Mouse (Mus musculus) testis, postnatal 14 days (tissue): ENCODE measurements around the gene Hacd1.

Experiments used
- DNase-seq: peaks from one replicate; pipeline ENCODE4 v3.0.0; 2021; ENCODE audit warnings: low spot score

Hacd1 gene

DNA sequence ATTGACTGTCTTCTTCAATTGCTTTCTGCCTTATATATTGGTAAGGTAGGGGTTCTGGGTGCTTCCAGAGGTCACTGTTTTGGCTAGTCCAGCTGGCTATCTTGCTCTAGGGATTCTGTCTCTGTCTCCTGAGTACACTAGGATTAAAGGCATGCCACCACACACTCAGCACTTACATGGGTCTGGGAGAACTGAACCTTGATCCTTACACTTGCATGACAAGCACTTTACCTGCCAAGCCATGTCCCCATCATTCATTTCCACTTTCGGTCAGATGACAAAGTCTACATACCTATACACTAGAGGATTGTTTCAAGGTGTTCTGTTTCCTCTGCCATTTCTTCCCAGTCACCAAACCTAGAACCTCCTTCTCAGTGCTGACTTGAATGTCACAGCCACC lies 50.8 kb downstream of the Hacd1 start:
- no peak for DNase-seq

DNA sequence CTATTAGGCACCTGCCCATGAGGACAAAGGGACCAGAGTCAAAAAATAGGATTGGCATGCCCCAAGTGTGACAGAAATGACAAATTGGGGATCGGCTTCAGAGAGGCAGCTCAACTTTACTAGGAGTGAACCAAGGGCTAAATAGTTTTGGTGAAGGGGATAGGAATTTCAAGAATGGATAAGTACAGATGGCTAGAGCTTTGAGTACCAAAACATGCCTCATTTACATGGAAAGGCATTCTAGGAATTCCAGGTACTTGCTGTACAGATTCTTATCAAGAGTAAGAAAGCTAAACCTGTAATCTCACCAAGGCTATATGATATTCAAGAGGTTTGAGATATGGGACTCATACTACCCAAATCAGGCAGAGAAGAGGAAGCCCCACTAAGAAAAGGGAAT lies 95.8 kb downstream of the Hacd1 start:
- DNase-seq = no peak

DNA sequence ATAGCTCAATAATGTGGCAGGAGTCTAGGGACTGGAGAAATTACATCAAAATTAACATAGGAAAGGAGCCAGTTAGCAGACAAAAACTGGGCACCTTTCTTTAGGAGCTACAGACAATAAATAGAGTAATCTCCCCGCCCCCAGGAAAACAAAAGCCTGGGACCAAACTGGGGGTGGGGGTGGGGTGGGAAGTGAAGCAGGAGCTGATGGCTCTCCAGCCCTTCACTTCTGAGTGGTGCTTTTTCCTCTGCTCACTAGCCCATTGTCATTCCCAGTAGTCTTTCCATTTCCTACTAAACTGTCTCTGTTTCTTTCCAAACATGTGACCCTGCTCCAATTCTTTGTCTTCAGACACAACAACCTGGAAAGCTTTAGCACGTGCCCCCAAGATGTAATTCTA lies 99.5 kb downstream of the Hacd1 start:
- DNase-seq = no peak

DNA sequence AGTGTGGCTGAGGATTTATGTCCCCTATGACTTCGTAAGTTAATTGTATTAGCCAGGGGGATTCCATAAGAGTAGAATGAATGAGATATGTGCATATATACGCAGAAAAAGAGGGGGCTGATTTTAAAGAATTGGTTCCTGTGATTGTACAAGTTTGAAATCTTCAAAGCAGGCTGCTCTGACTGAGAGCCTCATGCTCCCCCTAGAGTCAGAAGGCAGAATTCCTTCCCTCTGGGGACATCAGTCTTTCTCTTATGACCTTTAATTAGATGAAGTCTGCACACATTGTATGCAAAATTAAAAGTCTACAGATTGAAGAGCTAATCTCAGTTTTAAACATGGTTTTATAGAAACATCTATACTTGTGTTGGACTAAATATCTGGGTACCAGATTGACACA lies 117.8 kb downstream of the Hacd1 start:
- DNase-seq = no peak

DNA sequence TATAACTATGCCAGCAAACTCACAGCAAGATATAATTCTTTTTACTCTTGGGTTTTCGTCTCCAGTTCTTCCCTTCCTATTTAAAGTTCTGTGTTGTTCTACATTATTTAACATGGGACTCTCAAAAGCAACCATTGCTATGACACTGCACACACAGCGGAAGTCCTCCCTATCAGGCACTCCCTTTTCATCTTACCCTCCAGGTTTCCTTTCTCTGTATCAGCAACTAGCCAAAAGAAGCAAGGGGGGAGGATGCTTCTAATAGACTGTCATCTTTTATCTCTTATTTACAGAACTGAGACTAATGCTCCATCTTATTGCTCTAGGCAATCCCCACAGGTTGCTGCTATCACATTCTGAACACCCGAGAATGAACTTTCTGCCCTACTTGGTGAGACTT lies 120.6 kb downstream of the Hacd1 start:
- no peak for DNase-seq

DNA sequence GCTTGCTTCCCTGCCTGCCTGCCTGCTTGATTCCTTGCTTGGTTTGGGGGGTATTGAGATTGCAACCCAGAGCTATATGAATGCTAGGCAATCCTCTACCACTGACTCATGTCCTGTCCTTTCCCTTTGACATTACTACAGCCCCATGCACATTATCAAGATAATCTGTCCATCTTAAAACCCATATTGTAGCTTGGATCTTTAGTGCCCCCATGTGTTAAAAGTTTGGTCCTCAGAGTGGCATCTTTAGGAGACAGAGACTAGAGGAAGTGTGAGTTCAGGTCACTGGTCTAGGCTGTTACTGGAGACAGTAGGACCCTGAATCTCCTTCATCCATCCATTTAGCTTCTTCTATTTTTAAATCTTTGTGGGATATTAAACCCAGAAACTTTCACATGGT lies 123.7 kb downstream of the Hacd1 start:
- no peak for DNase-seq

DNA sequence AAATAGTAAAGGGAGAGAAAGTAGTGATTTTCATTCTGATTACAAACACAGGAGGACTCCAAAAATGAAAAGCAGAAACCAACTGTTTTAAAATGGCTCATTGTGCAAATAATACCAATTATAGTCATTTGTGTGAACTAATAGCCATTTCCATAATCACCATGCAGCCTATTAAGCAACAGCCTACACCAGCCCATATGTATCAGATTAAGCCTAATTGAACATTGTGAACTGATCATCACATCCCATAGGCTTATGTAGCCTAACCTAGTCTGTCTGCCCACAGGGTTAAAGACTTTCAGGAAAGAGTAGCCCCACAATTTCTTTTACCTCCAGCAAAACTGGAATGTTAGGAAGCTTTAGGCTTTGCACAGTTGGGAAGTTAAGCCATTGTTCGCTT lies 125.2 kb downstream of the Hacd1 start:
- no peak for DNase-seq

DNA sequence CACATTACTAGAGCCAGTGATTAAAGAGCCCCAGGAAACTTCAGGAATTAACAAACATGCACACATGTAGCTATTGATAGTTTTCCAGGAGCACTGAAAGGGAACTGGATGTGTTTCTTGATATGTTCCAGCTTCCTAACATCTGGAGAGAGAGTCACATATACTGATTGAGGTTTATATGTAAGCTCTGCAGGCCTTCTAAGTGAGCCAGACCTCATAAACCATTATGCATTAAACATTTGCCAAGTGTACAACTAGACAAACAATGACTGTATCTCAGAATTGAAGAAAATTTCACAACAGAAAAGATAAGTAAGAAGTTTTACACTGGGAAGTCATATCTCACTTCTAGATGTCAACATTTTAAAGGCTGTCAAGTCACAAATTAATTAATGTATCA lies 167.4 kb downstream of the Hacd1 start:
- no peak for DNase-seq

DNA sequence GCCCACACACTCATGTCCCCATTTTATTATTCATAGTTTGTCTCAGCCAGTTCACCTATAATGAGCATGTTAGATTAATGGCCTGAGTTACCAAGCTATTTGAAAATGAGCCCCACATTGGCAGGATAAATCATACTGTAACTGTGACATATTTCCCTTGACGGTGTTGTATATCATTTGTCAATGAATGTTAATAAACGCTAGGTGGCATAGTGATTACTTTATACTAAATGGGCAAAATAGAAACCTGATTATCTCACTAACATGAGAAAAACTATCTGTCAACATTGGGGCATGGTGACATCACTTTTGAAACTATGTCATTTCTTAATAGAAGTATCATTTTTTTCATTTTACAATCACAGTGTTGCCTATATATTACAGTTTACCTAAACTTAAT lies 198.5 kb downstream of the Hacd1 start:
- no peak for DNase-seq

DNA sequence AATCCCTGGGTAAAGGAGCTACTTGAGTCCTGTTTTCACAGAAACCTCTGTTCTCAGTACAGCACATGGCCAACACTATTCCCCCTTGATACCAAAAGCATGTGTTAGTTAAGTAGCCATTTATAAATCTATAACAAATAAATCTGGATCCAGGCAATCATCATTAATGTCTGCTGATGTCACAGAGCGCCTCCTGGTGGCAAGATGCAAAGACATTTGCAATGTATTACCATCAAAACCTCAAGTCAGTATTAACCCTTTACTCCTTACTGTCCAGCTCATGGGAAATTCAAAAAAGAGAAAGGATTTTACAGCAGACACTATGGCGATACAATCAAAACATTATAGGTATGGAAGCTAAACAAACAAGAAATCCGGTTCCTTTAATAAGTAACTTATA lies 200.4 kb downstream of the Hacd1 start:
- DNase-seq = no peak

DNA sequence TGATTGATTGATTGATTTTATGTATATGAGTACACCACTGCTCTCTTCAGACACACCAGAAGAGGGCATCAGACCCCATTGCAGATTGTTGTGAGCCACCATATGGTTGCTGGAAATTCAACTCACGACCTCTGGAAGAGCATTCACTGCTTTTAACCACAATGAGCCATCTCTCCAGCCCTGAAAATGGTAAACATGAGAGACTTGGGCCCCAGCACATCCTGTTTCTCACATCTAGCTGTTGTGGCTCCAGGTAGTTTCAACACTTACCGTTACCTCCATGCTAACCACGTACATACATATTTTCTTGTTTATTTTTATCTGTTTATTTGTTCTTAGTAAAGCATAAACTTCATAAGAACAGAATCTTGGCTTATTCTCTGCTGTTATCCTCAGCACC lies 219.6 kb downstream of the Hacd1 start:
- no peak for DNase-seq

DNA sequence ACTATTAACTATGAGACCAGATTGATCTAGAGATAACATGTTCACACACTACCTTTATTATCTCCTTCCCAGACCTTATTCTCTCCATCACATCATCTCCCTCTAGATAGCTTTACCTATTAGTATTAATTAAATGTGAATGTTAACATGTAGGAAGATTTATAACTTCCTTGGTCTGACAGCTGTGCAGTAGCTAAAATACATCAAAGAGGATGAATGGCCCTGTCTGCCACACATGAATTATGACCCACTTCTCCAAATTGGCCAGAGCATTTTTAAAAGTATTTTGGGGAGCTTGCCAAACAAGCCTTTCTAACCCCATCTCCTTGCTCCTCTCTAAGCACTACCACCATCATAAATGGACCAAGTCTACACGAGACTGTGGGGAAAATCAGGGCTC lies 220.9 kb downstream of the Hacd1 start:
- no peak for DNase-seq

DNA sequence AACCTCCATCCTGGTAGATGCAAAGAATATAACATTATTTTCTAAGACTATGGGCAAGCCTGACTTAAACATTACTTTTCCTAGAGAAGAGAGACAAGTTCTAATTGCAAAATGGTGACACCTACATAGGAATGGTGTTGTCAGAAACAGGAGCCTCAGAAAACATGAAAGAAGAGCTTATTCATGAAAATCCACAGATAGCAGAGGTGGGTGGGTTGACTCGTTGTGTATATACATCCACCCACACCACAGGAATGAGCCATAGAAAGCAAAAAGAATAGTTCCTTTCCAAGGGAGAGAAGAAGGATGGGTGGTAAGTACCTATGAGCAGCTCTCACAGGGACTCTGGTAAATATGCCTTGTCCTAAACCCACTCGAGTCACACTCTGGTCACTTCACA lies 239.3 kb downstream of the Hacd1 start:
- no peak for DNase-seq

DNA sequence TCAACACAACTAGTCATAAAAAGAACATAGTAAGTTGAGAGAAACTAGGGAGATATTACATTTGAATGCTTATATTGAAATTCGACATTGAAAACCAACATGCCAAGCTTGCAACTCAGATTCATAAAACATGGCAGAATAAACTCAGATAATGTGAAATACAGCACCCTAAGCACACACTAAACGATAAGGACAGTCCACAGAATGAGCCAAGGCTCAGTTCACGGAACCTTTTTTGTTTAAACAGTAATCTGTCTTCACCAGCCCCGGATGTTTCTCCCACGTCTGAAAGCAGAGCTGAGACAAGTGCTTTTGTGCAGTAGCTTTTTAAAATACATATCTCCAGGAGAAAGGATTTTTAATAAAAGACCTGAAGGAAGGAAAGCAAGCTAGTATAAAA lies 247.3 kb downstream of the Hacd1 start:
- no peak for DNase-seq

DNA sequence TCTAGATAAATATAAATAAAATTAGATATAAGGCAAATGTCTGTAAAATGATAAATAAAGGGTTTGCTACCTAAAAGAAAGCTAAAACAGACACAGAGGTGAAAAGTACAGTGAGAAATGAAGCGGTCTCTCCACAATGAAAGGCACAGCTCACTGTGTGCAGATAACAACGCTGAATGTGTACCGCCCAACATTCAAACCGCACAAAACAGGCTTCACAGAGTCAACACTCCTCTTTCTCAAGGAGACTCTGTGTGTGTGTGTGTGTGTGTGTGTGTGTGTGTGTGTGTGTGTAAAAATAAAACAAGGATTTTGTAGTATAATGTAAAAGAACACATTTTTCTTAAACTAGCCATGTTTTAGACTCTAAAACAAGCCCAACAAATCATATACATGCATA lies 247.9 kb downstream of the Hacd1 start:
- DNase-seq = no peak

DNA sequence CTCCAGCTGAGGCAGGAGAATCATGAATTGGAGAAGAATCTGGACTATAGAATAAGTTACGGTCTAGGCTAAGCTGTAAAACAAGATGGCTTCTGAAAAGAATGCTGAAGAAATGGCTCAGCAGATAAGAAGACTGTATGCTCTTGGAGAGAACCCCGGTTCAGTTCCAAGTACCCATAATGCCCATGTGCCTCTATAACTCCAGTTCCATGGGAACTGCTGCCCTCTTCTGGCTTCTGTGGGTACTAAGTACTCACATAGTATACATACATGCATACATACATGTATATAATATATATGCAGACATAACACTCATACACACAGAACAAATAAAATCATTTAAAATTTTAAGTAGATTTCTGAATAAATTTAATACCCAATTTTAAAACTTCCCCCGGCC lies 249.8 kb downstream of the Hacd1 start:
- no peak for DNase-seq

DNA sequence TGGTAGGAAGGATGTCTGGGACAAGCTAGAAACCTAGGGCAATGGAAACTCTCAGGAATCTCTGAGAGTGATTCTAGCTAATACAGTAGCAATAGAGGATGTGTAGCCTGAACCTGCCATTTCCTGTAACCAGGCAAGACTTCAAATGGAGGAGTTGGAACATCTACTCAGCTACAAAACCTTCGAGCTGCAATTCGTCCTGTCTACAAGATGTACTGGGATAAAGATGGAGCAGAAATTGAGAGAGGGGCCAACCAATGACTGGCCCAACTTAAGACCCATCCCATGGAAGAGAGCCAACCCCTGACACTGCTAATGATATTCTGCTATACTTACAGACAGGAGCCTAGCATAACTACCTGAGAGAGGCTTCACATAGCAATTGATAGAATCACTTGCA lies 255.3 kb downstream of the Hacd1 start:
- DNase-seq = no peak
